15 mouse cellular contexts compared by ENCODE assay signal in genomic region chr11:101878696-101879095, GRCm38 (mm10). TPM values are rescaled to one million over a fixed set of nuclear protein-coding genes. Genes with fewer than 3 reads are reported as not detected.
DNase-seq lines count a peak whose midpoint lies in the region; ATAC-seq and TF ChIP-seq lines count a peak whose summit lies in the region.
"Had no signal": no experiment of that assay in that cellular context is flagged by ENCODE, and none has a peak within 500 bp of the region (broad histone marks: within the 10 kb centered on the region; RNA-seq: fewer than 3 reads in every experiment).

No protein-coding gene starts in this region.

- H3K36me3 ChIP-seq in hindbrain, postnatal 0 days (ENCODE audit: insufficient read depth, low read length) = no peaks in the 10 kb centered on the region
- H3K36me3 ChIP-seq in hindbrain, embryonic 11.5 days (ENCODE audit: control insufficient read depth, insufficient read depth, low read length) = no peaks in the 10 kb centered on the region
- no peaks in the 10 kb centered on the region for H3K36me3 ChIP-seq in liver, embryonic 13.5 days
- H3K36me3 ChIP-seq in kidney, adult 2 months (ENCODE audit: control insufficient read depth, insufficient read depth, low read length) = no peaks in the 10 kb centered on the region
- H3K36me3 ChIP-seq: neural tube, embryonic 15.5 days had no signal

- H3K27me3 ChIP-seq in hindbrain, postnatal 0 days (ENCODE audit: insufficient read depth, low read length) = no peaks in the 10 kb centered on the region
- H3K27me3 ChIP-seq in hindbrain, embryonic 11.5 days (ENCODE audit: control insufficient read depth, insufficient read depth, low read length) = no peaks in the 10 kb centered on the region
- H3K27me3 ChIP-seq in liver, embryonic 13.5 days = peaks cover 38% of the 10 kb centered on the region
- no peaks in the 10 kb centered on the region for H3K27me3 ChIP-seq in kidney, adult 2 months (replicated peaks; ENCODE audit: control insufficient read depth, insufficient read depth, low read length)
- H3K27me3 ChIP-seq: neural tube, embryonic 15.5 days had no signal

- 44% methylated on average over 6 of the region's 6 CpGs for WGBS in hindbrain, postnatal 0 days
- 53% methylated on average over 6 of the region's 6 CpGs for WGBS in hindbrain, embryonic 11.5 days
- WGBS in liver, embryonic 13.5 days (ENCODE audit: insufficient replicate concordance) = 41% methylated on average over 6 of the region's 6 CpGs
- WGBS in kidney, adult 2 months = 64% methylated on average over 6 of the region's 6 CpGs

- no peak for TF ChIP-seq CTCF in hindbrain, postnatal 0 days (IDR thresholded peaks at IDR 0.05; ENCODE audit: low read depth)
- TF ChIP-seq CTCF in brain, embryonic 14.5 days (IDR thresholded peaks at IDR 0.05; ENCODE audit: borderline replicate concordance, extremely low read depth, insufficient read depth, insufficient read length) = no peak
- no peak for TF ChIP-seq CTCF in kidney, adult 2 months (conservative IDR thresholded peaks at IDR 0.05; ENCODE audit: insufficient read depth, insufficient read length, low read depth, low read length)

- no peak overlapping the region for H3K9ac ChIP-seq in hindbrain, postnatal 0 days (replicated peaks; ENCODE audit: low read length)
- no peak overlapping the region for H3K9ac ChIP-seq in hindbrain, embryonic 11.5 days (ENCODE audit: low read depth, low read length)
- H3K9ac ChIP-seq in liver, embryonic 13.5 days = no peak overlapping the region
- H3K9ac ChIP-seq: neural tube, embryonic 15.5 days had no signal

- no peak overlapping the region for H3K4me2 ChIP-seq in hindbrain, postnatal 0 days (ENCODE audit: low read depth, low read length)
- no peak overlapping the region for H3K4me2 ChIP-seq in hindbrain, embryonic 11.5 days (replicated peaks; ENCODE audit: low read depth, low read length)
- peak overlapping the region; percentile 34; the same call in 1 of the 2 replicates for H3K4me2 ChIP-seq in liver, embryonic 13.5 days
- H3K4me2 ChIP-seq: neural tube, embryonic 15.5 days had no signal

- H3K27ac ChIP-seq in hindbrain, postnatal 0 days = no peak overlapping the region
- H3K27ac ChIP-seq in hindbrain, embryonic 11.5 days (ENCODE audit: low read depth, low read length) = no peak overlapping the region
- H3K27ac ChIP-seq in liver, embryonic 13.5 days = no peak overlapping the region
- H3K27ac ChIP-seq in kidney, adult 2 months (ENCODE audit: insufficient read depth, low read depth, low read length) = no peak overlapping the region
- H3K27ac ChIP-seq: left cerebral cortex, adult 2 months; neural tube, embryonic 15.5 days had no signal

- peak; percentile 38; the same call in 1 of the 2 replicates for ATAC-seq in hindbrain, postnatal 0 days
- ATAC-seq in hindbrain, embryonic 11.5 days (ENCODE audit: low FRiP score) = no peak
- peak; percentile 54 for ATAC-seq in liver, embryonic 13.5 days (ENCODE audit: low read depth)
- peak; percentile 29; the same call in 1 of the 2 replicates for ATAC-seq in megakaryocyte progenitor cell, adult 5-6 weeks (replicated peaks; ENCODE audit: poor library complexity)
- ATAC-seq: CD4-positive, CD25-positive, alpha-beta regulatory T cell, adult 4 months had no signal

- H3K4me3 ChIP-seq in hindbrain, postnatal 0 days (ENCODE audit: low read length) = no peak overlapping the region
- H3K4me3 ChIP-seq in hindbrain, embryonic 11.5 days (ENCODE audit: low read depth, low read length) = no peak overlapping the region
- H3K4me3 ChIP-seq in liver, embryonic 13.5 days (replicated peaks) = no peak overlapping the region
- no peak overlapping the region for H3K4me3 ChIP-seq in kidney, adult 2 months (ENCODE audit: insufficient read depth, low read depth, low read length)
- H3K4me3 ChIP-seq: left cerebral cortex, adult 2 months; neural tube, embryonic 15.5 days had no signal

- no peaks in the 10 kb centered on the region for H3K9me3 ChIP-seq in hindbrain, postnatal 0 days (ENCODE audit: low read length)
- no peaks in the 10 kb centered on the region for H3K9me3 ChIP-seq in hindbrain, embryonic 11.5 days (ENCODE audit: control insufficient read depth, low read length)
- H3K9me3 ChIP-seq in liver, embryonic 13.5 days (replicated peaks) = no peaks in the 10 kb centered on the region
- H3K9me3 ChIP-seq: neural tube, embryonic 15.5 days had no signal

- DNase-seq in hindbrain, postnatal 0 days (ENCODE audit: low spot score) = peak; percentile 33
- DNase-seq in hindbrain, embryonic 11.5 days (ENCODE audit: low spot score) = no peak
- peak; percentile 36 for DNase-seq in brain, embryonic 14.5 days (ENCODE audit: low read depth)
- no peak for DNase-seq in liver, embryonic 13.5 days
- DNase-seq in ovary, postnatal 14 days (ENCODE audit: low spot score) = no peak
- no peak for DNase-seq in kidney, adult 2 months
- no peak for DNase-seq in spleen, postnatal 4 days (ENCODE audit: low spot score in 2 of 2)
- DNase-seq: cerebellum, postnatal 14 days; heart, postnatal 36 days; kidney, adult 9 months; thymus, postnatal 36 days had no signal

- H3K4me1 ChIP-seq in hindbrain, postnatal 0 days (ENCODE audit: insufficient read depth, low read length) = peaks cover 19% of the 10 kb centered on the region
- 0 out of 2 replicates have a peak, but pooled peaks cover 5% of the 10 kb centered on the region for H3K4me1 ChIP-seq in hindbrain, embryonic 11.5 days (replicated peaks; ENCODE audit: control insufficient read depth, insufficient read depth, low read length)
- peaks cover 21% of the 10 kb centered on the region for H3K4me1 ChIP-seq in liver, embryonic 13.5 days (replicated peaks)
- no peaks in the 10 kb centered on the region for H3K4me1 ChIP-seq in kidney, adult 2 months (ENCODE audit: control insufficient read depth, insufficient read depth, low read length)

- TF ChIP-seq POLR2A in brain, embryonic 14.5 days (IDR thresholded peaks at IDR 0.05; ENCODE audit: borderline replicate concordance, extremely low read depth, insufficient read depth, insufficient read length, poor library complexity, severe bottlenecking) = no peak
- no peak for TF ChIP-seq POLR2A in kidney, adult 2 months (IDR thresholded peaks at IDR 0.05; ENCODE audit: low read depth, low read length)

RNA-seq across cellular contexts. Expression of gene Meox1, which starts 15.5 kb away (rescaled TPM):
- total RNA-seq in hindbrain, postnatal 0 days (2014; rRNA removed) = 1.8 and 2.0 TPM in 2 replicates
- polyA plus RNA-seq in hindbrain, postnatal 0 days (2015; fragmentation: Nextera tagmentation; extraction: Ambion mirVana) = 0.69 and 0.73 TPM in 2 replicates
- polyA plus RNA-seq in hindbrain, embryonic 11.5 days (2014; fragmentation: Nextera tagmentation; extraction: Ambion mirVana) = 1.2 and 2.1 TPM in 2 replicates
- 0.35 and 0.36 TPM in 2 replicates for polyA plus RNA-seq in brain, embryonic 14.5 days (2012; rRNA removed)
- 0.59 and 0.65 TPM in 2 replicates for polyA plus RNA-seq in liver, embryonic 13.5 days (2015; fragmentation: Nextera tagmentation; extraction: Ambion mirVana)
- total RNA-seq in megakaryocyte progenitor cell, adult 5-6 weeks (2015) = not detected in 2 replicates
- not detected in 2 replicates for total RNA-seq in megakaryocyte progenitor cell, adult 5-6 weeks (2017)
- 3.5 and 4.8 TPM in 2 replicates for polyA plus RNA-seq in kidney, adult 2 months (2012; rRNA removed)
- polyA plus RNA-seq: CD4-positive, CD25-positive, alpha-beta regulatory T cell, adult 4 months had no signal

Comparison
In these comparisons a context has a peak if more than half of its experiments do, and no peak if none do; other contexts are left out.
1. DNase-seq: peak in hindbrain, postnatal 0 days (single experiment) and brain, embryonic 14.5 days (single experiment); none in hindbrain, embryonic 11.5 days (single experiment), liver, embryonic 13.5 days (single experiment), ovary, postnatal 14 days (single experiment), kidney, adult 2 months (single experiment) and spleen, postnatal 4 days (0 of 2).